Mouse (Mus musculus) lung, adult 2 months (tissue): ENCODE data around the gene Elavl1. TPM values are rescaled to one million over a fixed set of nuclear protein-coding genes. Genes with fewer than 3 reads are reported as not detected.

ENCODE experiments used
- DNase-seq: peaks from one replicate; pipeline ENCODE4 v3.0.0; 2022
- H3K4me1 ChIP-seq: fragments of 200-500 bp; 2 replicates; pipeline ENCODE4 v1.6.1; 2011; ENCODE audit warnings: low read length; ENCODE audit not compliant: control insufficient read depth, insufficient read depth
- H3K4me3 ChIP-seq: fragments of 200-500 bp; replicated peaks from 2 replicates; pipeline ENCODE3; 2011; ENCODE audit warnings: low read depth, mild to moderate bottlenecking, control low read depth, low read length; ENCODE audit errors: extremely low read depth
- CTCF ChIP-seq: fragments of 200-500 bp; IDR thresholded peaks from 2 replicates; pipeline ENCODE4 v1.5.1; 2011; ENCODE audit warnings: mild to moderate bottlenecking, low read length, control low read depth; ENCODE audit not compliant: insufficient read depth
- POLR2A ChIP-seq: fragments of 200-500 bp; IDR thresholded peaks from 2 replicates; pipeline ENCODE4 v1.6.1; 2011; ENCODE audit warnings: low read depth, mild to moderate bottlenecking, control low read depth, low read length, borderline replicate concordance; ENCODE audit errors: extremely low read depth
- WGBS: fragments of 180-500 bp; shearing (Covaris S2); methylation state at CpG from one replicate; pipeline ENCODE4 v1.1.7; 2018; 5-methylcytosine and 5-hydroxymethylcytosine counted together
- polyA plus RNA-seq: library from polyadenylated mRNA; depleted of rRNA; stranded (reverse); fragments of >200 nt; gene quantifications from 2 replicates; pipeline ENCODE4 v1.2.3, GENCODE M21; 2012

Gene Elavl1
- polyA plus RNA-seq, 1 experiment = 23.9 TPM

DNA sequence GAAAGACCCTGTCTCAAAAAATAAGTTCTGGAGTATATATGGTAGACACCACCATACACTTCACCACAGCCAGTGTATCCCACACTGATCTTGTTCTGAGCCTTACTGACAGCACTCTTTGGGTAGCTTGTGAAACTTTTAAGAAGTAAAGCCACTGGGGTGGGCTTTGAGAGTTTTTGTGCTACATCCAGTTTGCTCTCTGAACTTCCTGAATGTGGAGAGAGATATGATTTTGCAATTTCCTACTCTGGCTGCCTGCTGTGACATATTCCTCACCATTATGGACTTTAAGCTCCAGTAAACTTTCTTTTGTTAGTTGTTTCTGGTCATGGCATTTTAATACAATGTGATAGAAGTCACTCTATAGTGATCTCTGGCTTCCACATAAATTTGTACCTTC is 13.1 kb downstream of the Elavl1 start:
- no peak overlapping the region for H3K4me3 ChIP-seq
- TF ChIP-seq CTCF = no peak
- no peak for TF ChIP-seq POLR2A
- peaks cover 12% of the 10 kb centered on the region for H3K4me1 ChIP-seq
- DNase-seq = no peak

DNA sequence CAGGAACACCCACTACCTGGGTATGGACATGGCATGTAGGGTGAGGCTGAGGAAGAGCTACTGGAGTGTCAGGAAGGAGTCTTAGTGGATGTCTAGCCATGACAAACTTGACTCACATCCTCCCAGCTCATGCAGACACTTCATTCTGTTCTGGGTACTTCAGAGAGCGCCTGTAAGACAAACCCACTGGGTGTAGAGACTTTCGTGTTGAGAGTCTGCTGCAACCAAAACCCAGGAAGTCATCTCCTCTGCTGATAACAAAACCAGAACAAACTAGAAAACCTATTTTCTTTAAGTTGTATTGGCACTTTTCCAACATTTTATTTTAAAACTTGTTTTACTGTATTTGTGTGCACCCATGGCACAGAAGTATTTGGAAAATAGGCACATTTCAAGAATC is 19.4 kb downstream of the Elavl1 start:
- 73% methylated on average over 2 of the region's 2 CpGs for WGBS

GRCm38 (mm10) chr8:4304124-4304547 is 21.1 kb downstream of the Elavl1 start:
- no peak for DNase-seq
- H3K4me3 ChIP-seq = no peak overlapping the region
- H3K4me1 ChIP-seq = no peaks in the 10 kb centered on the region
- TF ChIP-seq POLR2A (no peak), CTCF (no peak)
- 64% methylated on average over 3 of the region's 3 CpGs for WGBS

More for the DNA sequence above, 19.4 kb downstream of the Elavl1 start:
- TF ChIP-seq CTCF (no peak), POLR2A (no peak)
- Histone ChIP-seq H3K4me3 (no peak overlapping the region), H3K4me1 (no peaks in the 10 kb centered on the region)
- DNase-seq = no peak

GRCm38 (mm10) chr8:4297822-4298221 is 27.4 kb downstream of the Elavl1 start:
- 92% methylated on average over 4 of the region's 4 CpGs for WGBS
- no peak for TF ChIP-seq CTCF
- no peak for TF ChIP-seq POLR2A

GRCm38 (mm10) chr8:4292738-4293137 is 32.5 kb downstream of the Elavl1 start:
- 83% methylated on average over 5 of the region's 5 CpGs for WGBS
- no peak for DNase-seq
- Histone ChIP-seq H3K4me3 (no peak overlapping the region), H3K4me1 (no peaks in the 10 kb centered on the region)
- no peak for TF ChIP-seq CTCF

More at GRCm38 (mm10) chr8:4297822-4298221, 27.4 kb downstream of the Elavl1 start:
- no peaks in the 10 kb centered on the region for H3K4me1 ChIP-seq
- no peak for DNase-seq
- no peak overlapping the region for H3K4me3 ChIP-seq

DNA sequence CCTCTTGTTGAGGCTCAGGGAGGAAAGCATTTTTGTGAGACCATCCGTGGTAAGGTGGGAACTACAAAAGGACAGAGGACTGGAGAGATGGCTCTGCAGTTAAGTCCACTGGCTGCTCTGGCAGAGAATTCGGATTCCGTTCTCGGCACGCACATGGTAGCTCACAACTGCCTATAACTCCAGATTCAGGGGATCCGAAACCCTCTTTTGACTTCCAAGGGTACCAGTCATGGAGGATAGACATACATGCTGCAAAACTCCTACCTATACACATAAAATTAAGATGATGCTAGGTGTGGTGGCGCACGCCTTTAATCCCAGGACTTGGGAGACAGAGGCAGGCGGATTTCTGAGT is 49.1 kb downstream of the Elavl1 start:
- TF ChIP-seq CTCF (no peak), POLR2A (no peak)
- WGBS = 25% methylated on average over 9 of the region's 9 CpGs
- Histone ChIP-seq H3K4me1 (peaks cover 8% of the 10 kb centered on the region), H3K4me3 (peak overlapping the region; percentile 93)
- no peak for DNase-seq

DNA sequence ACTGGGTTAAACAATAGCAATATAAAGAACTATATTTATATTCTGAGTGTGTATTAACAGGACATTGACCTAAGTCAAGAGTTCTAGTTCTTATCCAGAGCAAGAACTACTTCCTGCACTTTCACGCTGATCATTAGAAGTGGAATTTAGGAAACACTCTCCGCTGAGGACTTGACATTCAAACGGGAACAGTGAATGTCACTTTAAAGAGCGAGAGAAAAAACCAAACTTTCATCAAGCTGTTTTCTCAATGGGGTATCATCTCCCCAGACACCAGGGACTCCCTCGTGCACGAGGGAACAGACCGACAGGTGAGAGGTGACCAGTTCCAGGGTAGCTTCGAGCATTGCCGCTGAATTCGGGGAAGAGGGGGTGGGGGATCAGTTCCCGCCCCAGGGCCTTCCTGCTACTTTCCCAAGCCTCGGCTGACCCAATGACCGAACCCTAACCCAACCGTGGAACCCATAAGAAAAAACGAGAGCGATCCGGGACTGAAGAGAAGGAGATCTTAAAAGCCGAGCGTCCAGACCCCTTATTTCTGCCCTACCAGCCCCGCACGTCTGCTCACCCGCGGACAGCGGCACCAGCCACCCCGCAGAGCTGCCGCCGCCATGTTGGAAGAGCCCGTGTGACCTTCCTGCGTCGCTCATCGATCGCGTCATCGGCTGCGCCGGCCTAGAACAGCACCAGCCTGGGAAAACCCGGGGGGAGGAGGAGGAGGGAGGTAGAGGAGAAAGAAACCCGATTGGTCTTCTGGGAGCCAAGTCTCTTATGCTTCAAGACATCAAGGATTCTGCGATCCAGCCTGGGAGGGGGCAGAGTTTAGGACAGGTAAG is 49.7 kb downstream of the Elavl1 start, which contains the start of gene Timm44:
Timm44 (minus strand) TSS at position 639 of the 836 bp plus-strand sequence.
- H3K4me1 ChIP-seq = peaks cover 8% of the 10 kb centered on the region
- under 1% methylated on average over 39 of the region's 39 CpGs for WGBS
- TF ChIP-seq CTCF = no peak
- TF ChIP-seq POLR2A = peak; percentile 55; the same call in 1 of the 2 replicates
- H3K4me3 ChIP-seq = peak within 1 kb of the TSS; percentile 93
- DNase-seq = peak; percentile 91

- TF ChIP-seq POLR2A (no peak), CTCF (no peak)
- 89% methylated on average over 6 of the region's 6 CpGs for WGBS
- Histone ChIP-seq H3K4me3 (no peak overlapping the region), H3K4me1 (no peaks in the 10 kb centered on the region; the same call in 1 of the 2 replicates)
- DNase-seq = no peak
Measured at GRCm38 (mm10) chr8:4269609-4270008, 55.6 kb downstream of the Elavl1 start.

DNA sequence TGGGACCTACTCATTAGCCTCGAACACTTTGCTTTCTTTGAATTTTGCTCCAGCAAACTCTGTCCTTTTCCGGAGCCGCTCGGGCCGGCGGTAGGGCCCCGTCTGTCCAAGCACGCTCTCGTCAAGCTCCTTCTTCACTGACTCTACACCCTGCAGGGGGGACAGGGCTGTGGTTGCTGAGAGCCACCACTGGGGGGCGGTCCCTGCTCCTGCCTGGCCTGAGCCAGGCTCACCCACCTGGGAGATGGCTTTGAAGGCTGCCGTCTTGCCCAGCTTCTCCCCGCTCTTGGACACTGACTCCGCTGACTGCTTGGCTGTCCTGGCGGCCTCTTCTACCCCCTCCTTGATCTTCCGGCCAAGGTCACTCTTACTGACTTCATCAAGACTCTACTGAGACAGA is 57.6 kb downstream of the Elavl1 start:
- Histone ChIP-seq H3K4me3 (no peak overlapping the region), H3K4me1 (no peaks in the 10 kb centered on the region)
- 83% methylated on average over 15 of the region's 15 CpGs for WGBS
- no peak for DNase-seq
- TF ChIP-seq CTCF = no peak
- TF ChIP-seq POLR2A = no peak
